Mouse (Mus musculus) forebrain, embryonic 16.5 days (tissue): Measurements from ENCODE around the gene Gm20379. TPM values are rescaled to one million over a fixed set of nuclear protein-coding genes. Genes with fewer than 3 reads are reported as not detected.

Experiments
- ATAC-seq: fragments of 200-750 bp; cut with Nextera tagmentation; 2 replicates; pipeline ENCODE4 v1.8.0; 2017; ENCODE audit warnings: mild to moderate bottlenecking, moderate library complexity
- H3K27ac ChIP-seq: fragments of 300-500 bp; sonication (generic); 2 replicates; pipeline ENCODE4 v1.5.1; 2014; ENCODE audit warnings: low read length, control low read depth
- H3K27me3 ChIP-seq: fragments of 300-500 bp; sonication (generic); replicated peaks from 2 replicates; pipeline ENCODE4 v1.6.1; 2014; ENCODE audit warnings: low read length; ENCODE audit not compliant: control insufficient read depth, insufficient read depth
- H3K36me3 ChIP-seq: fragments of 300-500 bp; sonication (generic); 2 replicates; pipeline ENCODE4 v1.6.1; 2014; ENCODE audit not compliant: control insufficient read depth, insufficient read depth
- H3K4me1 ChIP-seq: fragments of 300-500 bp; sonication (generic); replicated peaks from 2 replicates; pipeline ENCODE4 v1.6.1; 2014; ENCODE audit warnings: low read length; ENCODE audit not compliant: control insufficient read depth, insufficient read depth
- H3K4me2 ChIP-seq: fragments of 300-500 bp; sonication (generic); 2 replicates; pipeline ENCODE4 v1.6.1; 2014; ENCODE audit warnings: mild to moderate bottlenecking, low read length, control low read depth
- H3K4me3 ChIP-seq: fragments of 300-500 bp; sonication (generic); replicated peaks from 2 replicates; pipeline ENCODE4 v1.5.1; 2014; ENCODE audit warnings: mild to moderate bottlenecking, low read length, control low read depth
- H3K9ac ChIP-seq: fragments of 300-500 bp; sonication (generic); replicated peaks from 2 replicates; pipeline ENCODE4 v1.6.1; 2014; ENCODE audit warnings: low read depth, low read length, control low read depth
- H3K9me3 ChIP-seq: fragments of 300-500 bp; sonication (generic); 2 replicates; pipeline ENCODE4 v1.6.1; 2016; ENCODE audit warnings: low read length; ENCODE audit not compliant: control insufficient read depth
- WGBS: fragments of 180-500 bp; shearing (Covaris S2); extraction: QIAGEN DNeasy Blood & Tissue Kit; methylation state at CpG from one replicate; pipeline ENCODE4 v1.1.7; 2014; 5-methylcytosine and 5-hydroxymethylcytosine counted together
- polyA plus RNA-seq: library from polyadenylated mRNA; unstranded; fragments of >200 nt; fragmentation: Nextera tagmentation; extraction: Ambion mirVana; gene quantifications from 2 replicates; pipeline ENCODE4 v1.2.1, GENCODE M21; 2015

The Gm20379 gene
- polyA plus RNA-seq, 1 experiment from 2014 or later: 1.1 TPM

DNA sequence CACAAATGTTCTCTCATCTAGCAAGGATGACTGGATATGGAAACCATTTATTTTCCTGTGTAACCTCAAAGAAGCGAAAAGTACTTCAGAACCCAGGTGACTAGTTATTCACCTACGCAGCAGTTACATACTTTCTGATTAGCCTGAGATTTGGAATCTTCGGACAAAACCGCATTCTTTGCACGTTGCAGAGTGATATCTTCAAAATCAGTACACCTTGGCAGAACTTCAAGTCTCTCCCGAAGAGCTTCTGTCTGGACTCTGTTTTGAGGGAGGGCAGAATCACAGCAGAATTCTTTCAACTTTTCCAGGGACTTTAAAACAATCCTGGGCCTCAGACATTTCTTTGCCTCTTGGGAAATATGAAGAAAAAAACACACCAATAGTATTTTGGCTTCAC, 45.3 kb downstream of the Gm20379 start:
- H3K27ac ChIP-seq: no peak overlapping the region
- H3K4me1 ChIP-seq: peaks cover 7% of the 10 kb centered on the region
- no peak overlapping the region for H3K4me2 ChIP-seq
- no peak overlapping the region for H3K4me3 ChIP-seq
- H3K9ac ChIP-seq: no peak overlapping the region
- no peaks in the 10 kb centered on the region for H3K27me3 ChIP-seq
- H3K9me3 ChIP-seq: no peaks in the 10 kb centered on the region
- H3K36me3 ChIP-seq: peaks cover 2% of the 10 kb centered on the region; the same call in 1 of the 2 replicates
- ATAC-seq: no peak
- WGBS: 96% methylated on average over 6 of the region's 6 CpGs

DNA sequence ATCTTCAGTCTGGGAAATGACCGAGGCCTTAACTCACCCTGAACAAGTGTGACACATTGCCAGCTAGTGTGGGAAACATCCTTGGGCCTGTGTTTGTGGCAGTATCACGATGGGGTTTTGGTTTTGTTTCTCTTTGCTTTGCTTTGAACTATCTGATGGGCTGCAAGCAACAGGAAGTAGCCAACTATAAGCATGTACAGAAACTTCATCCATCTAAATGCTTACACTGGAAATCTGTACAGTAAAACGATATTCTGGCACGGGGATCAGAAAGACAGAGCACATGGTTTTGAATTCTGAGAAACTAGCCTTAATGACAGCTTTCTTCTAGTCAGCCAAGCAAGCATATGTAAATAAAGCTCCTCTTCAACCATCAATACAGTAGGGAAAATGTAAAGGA, 48.2 kb downstream of the Gm20379 start:
- Histone ChIP-seq H3K27me3 (no peaks in the 10 kb centered on the region), H3K4me1 (peaks cover 7% of the 10 kb centered on the region), H3K9ac (peak overlapping the region; percentile 65), H3K9me3 (no peaks in the 10 kb centered on the region), H3K4me2 (peak overlapping the region; percentile 97), H3K4me3 (peak overlapping the region; percentile 75), H3K36me3 (no peaks in the 10 kb centered on the region), H3K27ac (peak overlapping the region; percentile 54; the same call in 1 of the 2 replicates)
- ATAC-seq: no peak
- WGBS: 18% methylated on average over 4 of the region's 4 CpGs

DNA sequence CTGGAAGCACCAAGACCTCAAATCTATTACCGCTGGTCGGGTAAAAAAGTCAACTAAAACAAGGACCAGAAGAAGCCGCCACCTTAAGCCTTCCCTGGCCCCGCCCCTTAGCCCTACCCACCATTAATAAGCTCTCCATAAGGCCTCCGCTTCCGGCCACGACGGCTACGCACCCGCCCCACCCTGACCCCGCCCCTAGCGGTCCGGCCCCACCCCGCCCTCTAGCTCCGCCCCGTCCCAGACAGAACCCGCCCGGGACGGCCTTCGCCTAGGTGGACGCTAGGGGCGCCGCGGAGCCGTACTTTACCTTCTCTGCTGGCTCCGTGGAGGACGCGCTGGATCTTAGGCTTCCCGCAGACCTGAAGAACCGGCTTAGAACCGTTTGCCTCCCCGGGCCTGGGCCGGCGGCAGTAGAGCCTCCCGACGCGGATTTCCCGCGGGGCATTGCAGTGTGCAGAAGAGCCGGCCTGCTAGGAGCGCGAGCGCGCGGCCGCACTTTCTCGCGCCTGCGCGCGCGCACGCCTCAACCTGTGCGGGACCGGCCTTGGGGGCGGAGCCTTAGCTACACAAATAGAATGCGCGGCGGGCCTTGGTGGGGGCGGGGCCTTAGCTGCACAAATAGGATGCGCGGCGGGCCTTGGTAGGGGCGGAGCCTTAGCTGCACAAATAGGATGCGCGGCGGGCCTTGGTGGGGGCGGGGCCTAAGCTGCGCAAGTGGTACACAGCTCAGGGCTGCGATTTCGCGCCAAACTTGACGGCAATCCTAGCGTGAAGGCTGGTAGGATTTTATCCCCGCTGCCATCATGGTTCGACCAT, 48.9 kb downstream of the Gm20379 start, which contains the start of the genes Dhfr and Msh3:
Gene Dhfr (plus strand): TSS at position 271 of the 816 bp plus-strand sequence.
Gene Msh3 (minus strand): TSS at position 548 of the 816 bp plus-strand sequence.
- Histone ChIP-seq H3K9ac (peak within 1 kb of the TSS; percentile 65), H3K36me3 (no peaks in the 10 kb centered on the region), H3K9me3 (no peaks in the 10 kb centered on the region), H3K27ac (peak within 1 kb of the TSS; percentile 94), H3K4me3 (peak within 1 kb of the TSS; percentile 75), H3K27me3 (no peaks in the 10 kb centered on the region), H3K4me1 (peaks cover 7% of the 10 kb centered on the region), H3K4me2 (peak within 1 kb of the TSS; percentile 97)
- peak; percentile 97 for ATAC-seq
- WGBS: under 1% methylated on average over 76 of the region's 76 CpGs

DNA sequence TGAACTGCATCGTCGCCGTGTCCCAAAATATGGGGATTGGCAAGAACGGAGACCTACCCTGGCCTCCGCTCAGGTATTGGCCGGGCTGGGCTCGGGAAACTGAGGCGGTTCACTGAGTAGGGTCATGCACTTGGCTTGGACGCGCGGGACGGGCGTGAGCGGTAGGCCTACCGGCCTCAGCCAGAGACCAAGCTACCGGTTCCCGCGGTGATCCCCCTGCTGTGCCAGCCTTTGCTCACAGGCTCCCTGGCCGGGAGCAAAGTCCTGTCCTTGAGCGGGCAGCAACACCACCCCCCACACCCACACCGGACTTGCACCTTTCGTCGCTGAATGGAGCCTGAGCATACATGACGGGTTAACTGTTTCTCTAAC, 49.5 kb downstream of the Gm20379 start:
- WGBS: 0% methylated on average over 24 of the region's 24 CpGs
- no peak overlapping the region; the same call in 1 of the 2 replicates for H3K27ac ChIP-seq

DNA sequence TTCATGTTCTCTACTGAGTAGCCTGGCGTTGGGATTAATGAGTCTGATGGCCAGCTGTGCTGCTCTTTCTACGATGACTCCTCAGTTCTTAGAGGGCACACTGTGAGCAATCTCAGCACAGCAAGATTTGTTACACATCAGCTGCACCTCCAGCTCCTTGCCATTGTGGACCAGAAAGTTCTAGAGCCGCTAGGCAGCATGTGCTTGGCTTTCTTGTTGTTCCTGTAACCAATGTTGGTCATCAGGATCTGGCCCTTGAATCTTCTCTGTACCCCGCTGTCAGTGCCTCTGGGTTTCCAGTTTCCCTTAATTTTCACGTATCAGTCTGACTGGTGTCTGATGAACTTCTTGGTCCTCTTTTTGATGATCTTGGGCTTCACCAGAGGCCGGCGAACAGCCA, 50.6 kb downstream of the Gm20379 start:
- 67% methylated on average over 7 of the region's 7 CpGs for WGBS
- Histone ChIP-seq H3K36me3 (no peaks in the 10 kb centered on the region), H3K4me1 (peaks cover 7% of the 10 kb centered on the region)

More for the DNA sequence above, 49.5 kb downstream of the Gm20379 start:
- peaks cover 7% of the 10 kb centered on the region for H3K4me1 ChIP-seq
- peak overlapping the region; percentile 75 for H3K4me3 ChIP-seq
- H3K9me3 ChIP-seq: no peaks in the 10 kb centered on the region
- peak overlapping the region; percentile 62 for H3K9ac ChIP-seq
- no peaks in the 10 kb centered on the region for H3K27me3 ChIP-seq
- H3K36me3 ChIP-seq: no peaks in the 10 kb centered on the region
- H3K4me2 ChIP-seq: peak overlapping the region; percentile 97
- peak; percentile 30; the same call in 1 of the 2 replicates for ATAC-seq

More for the DNA sequence above, 50.6 kb downstream of the Gm20379 start:
- H3K27ac ChIP-seq: no peak overlapping the region
- no peaks in the 10 kb centered on the region for H3K9me3 ChIP-seq
- no peak overlapping the region; the same call in 1 of the 2 replicates for H3K4me2 ChIP-seq
- no peak overlapping the region for H3K4me3 ChIP-seq
- ATAC-seq: no peak
- no peaks in the 10 kb centered on the region for H3K27me3 ChIP-seq
- no peak overlapping the region for H3K9ac ChIP-seq

Other genes starting within 250 kb of the Gm20379 start
- gene Rasgrf2, start 174.3 kb upstream of the Gm20379 start, polyA plus RNA-seq: 2.1 and 4.0 TPM in 2 replicates
- 7.9 and 8.8 TPM in 2 replicates for gene Dhfr, start 48.7 kb downstream of the Gm20379 start, polyA plus RNA-seq
- 30.4 and 31.5 TPM in 2 replicates for gene Msh3, start 49.0 kb downstream of the Gm20379 start, polyA plus RNA-seq
- gene Ankrd34b, start 119.9 kb downstream of the Gm20379 start, polyA plus RNA-seq: 0.67 and 0.96 TPM in 2 replicates
- gene Fam151b, start 178.0 kb downstream of the Gm20379 start, polyA plus RNA-seq: 0.18 and 0.27 TPM in 2 replicates
- 11.1 and 11.3 TPM in 2 replicates for gene Zfyve16, start 224.9 kb downstream of the Gm20379 start, polyA plus RNA-seq